Mouse (Mus musculus) erythroblast, embryonic 14.5 days (primary cell): Measurements from ENCODE around the gene Nfat5.

ENCODE experiments used
- GATA1 ChIP-seq: IDR thresholded peaks from 2 replicates; pipeline ENCODE4 v1.6.1; 2012; ENCODE audit warnings: low read length, inconsistent platforms, mixed read lengths
- TAL1 ChIP-seq: IDR thresholded peaks from 3 replicates; pipeline ENCODE4 v1.6.1; 2012; ENCODE audit warnings: low read length, inconsistent platforms, mixed read lengths

GRCm38 (mm10) chr8:107370311-107370710, 77.0 kb downstream of the Nfat5 start:
- TF ChIP-seq TAL1 (no peak), GATA1 (no peak)
